Mouse (Mus musculus) lung, postnatal 0 days (tissue): ENCODE measurements at regions not wholly inside any gene's neighbourhood (a gene's known extent, or its start where the extent isn't known, plus 50 kb on each side); places are given as distances from the start of the nearest gene placed in this dataset.

Source experiments
- CTCF ChIP-seq: IDR thresholded peaks from 2 replicates; pipeline ENCODE4 v1.5.1; 2016; ENCODE audit warnings: antibody characterized with exemption, mild to moderate bottlenecking
- EP300 ChIP-seq: IDR thresholded peaks from 2 replicates; pipeline ENCODE4 v1.6.1; 2016; ENCODE audit warnings: antibody characterized with exemption, mild to moderate bottlenecking, control low read depth

- TF ChIP-seq CTCF (no peak), EP300 (no peak)
Observed at GRCm38 (mm10) chr2:63828633-63829032, 269.2 kb downstream of the Fign start.
